ENCODE assay signal across 15 mouse cellular contexts in the genomic region with DNA sequence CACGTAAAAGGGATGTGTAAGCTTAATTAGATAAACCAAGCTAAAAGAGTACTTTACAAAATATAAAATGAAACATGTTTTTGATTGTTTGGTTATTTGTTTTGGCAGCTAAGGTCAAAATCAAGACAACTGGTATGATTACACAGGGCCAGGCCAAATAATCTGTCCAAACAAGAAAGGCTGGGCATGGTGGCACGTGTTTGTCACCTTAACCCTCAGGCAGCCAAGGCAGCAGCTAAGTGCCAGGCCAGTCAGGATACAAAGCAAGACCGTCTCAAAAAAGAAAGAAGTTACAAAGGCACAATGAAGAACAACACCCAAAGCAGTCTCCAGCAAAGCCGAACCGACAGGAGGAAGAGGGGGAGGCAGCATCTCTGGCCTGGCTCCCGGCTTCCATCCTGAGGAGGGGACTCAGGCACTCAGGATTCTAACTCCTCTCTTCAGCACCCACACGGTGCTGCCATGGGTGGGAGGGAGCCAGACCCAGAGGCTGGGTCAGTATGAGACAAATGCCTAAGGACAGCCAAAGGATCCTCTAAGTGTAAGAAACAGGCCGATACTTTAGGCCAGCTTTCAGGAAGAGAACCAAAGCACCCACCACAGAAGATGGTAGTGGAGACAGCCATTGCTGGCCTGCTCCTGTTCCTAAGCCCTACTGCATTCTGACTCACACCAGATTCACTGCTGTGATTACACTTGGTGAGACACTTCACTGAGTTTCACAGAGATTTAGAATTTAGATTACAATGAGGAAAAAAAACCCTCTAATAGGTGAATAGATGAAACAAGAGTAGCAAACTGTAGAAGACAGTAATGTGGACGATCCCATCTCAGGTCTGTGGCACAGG. TPM values are rescaled to one million over a fixed set of nuclear protein-coding genes. Genes with fewer than 3 reads are reported as not detected.
DNase-seq lines count a peak whose midpoint lies in the region; ATAC-seq and TF ChIP-seq lines count a peak whose summit lies in the region.
"Had no signal": no experiment of that assay in that cellular context is flagged by ENCODE, and none has a peak within 500 bp of the region (broad histone marks: within the 10 kb centered on the region; RNA-seq: fewer than 3 reads in every experiment).

No protein-coding gene starts in this region.

- peaks cover 70% of the 10 kb centered on the region for H3K4me1 ChIP-seq in cerebellum, adult 2 months (ENCODE audit: control insufficient read depth, insufficient read depth, low read length)
- peaks cover 29 to 43% of the 10 kb centered on the region in 2 experiments for H3K4me1 ChIP-seq in heart, embryonic 14.5 days (ENCODE audit: control insufficient read depth in 2 of 2, insufficient read depth in 2 of 2, low read length in 2 of 2)
- peaks cover 11% of the 10 kb centered on the region for H3K4me1 ChIP-seq in testis, adult 2 months (ENCODE audit: control insufficient read depth, insufficient read depth, low read length)

- peak overlapping the region; percentile 8 for H3K27ac ChIP-seq in cerebellum, adult 2 months (ENCODE audit: insufficient read depth, low read length)
- 0 out of 4 replicates have a peak overlapping the region, but pooled peaks of 1 of the 2 experiments have one; percentile 35 for H3K27ac ChIP-seq in heart, embryonic 14.5 days (replicated peaks in 1 of 2; ENCODE audit: control insufficient read depth in 1 of 2, insufficient read depth in 1 of 2, low read depth in 2 of 2, low read length in 2 of 2)
- H3K27ac ChIP-seq in testis, adult 2 months (ENCODE audit: control insufficient read depth, insufficient read depth, low read depth, low read length) = peak overlapping the region; percentile 47
- H3K27ac ChIP-seq: limb, embryonic 12.5 days had no signal

- no peaks in the 10 kb centered on the region for H3K27me3 ChIP-seq in cerebellum, adult 2 months (ENCODE audit: control insufficient read depth, insufficient read depth, low read length)
- H3K27me3 ChIP-seq in heart, embryonic 14.5 days (ENCODE audit: control insufficient read depth, insufficient read depth, low read length) = no peaks in the 10 kb centered on the region
- no peaks in the 10 kb centered on the region for H3K27me3 ChIP-seq in testis, adult 2 months (ENCODE audit: control insufficient read depth, insufficient read depth, low read length)
- H3K27me3 ChIP-seq: limb, embryonic 12.5 days; megakaryocyte, embryonic 14.5 days had no signal

- H3K4me3 ChIP-seq in cerebellum, adult 2 months (replicated peaks; ENCODE audit: insufficient read depth, low read depth, low read length) = no peak overlapping the region
- no peak overlapping the region for H3K4me3 ChIP-seq in heart, embryonic 14.5 days (ENCODE audit: control insufficient read depth in 1 of 2, insufficient read depth in 1 of 2, low read depth in 1 of 2, low read length in 2 of 2)
- no peak overlapping the region for H3K4me3 ChIP-seq in testis, adult 2 months (ENCODE audit: control insufficient read depth, low read depth, low read length)
- H3K4me3 ChIP-seq: limb, embryonic 12.5 days had no signal

- H3K4me2 ChIP-seq in heart, embryonic 14.5 days (ENCODE audit: low read length) = no peak overlapping the region
- H3K4me2 ChIP-seq: limb, embryonic 12.5 days; lung, embryonic 14.5 days had no signal

- H3K36me3 ChIP-seq in heart, embryonic 14.5 days (ENCODE audit: control insufficient read depth, insufficient read depth, low read length) = no peaks in the 10 kb centered on the region
- H3K36me3 ChIP-seq in testis, adult 2 months (ENCODE audit: control insufficient read depth, insufficient read depth, low read length) = no peaks in the 10 kb centered on the region
- H3K36me3 ChIP-seq: limb, embryonic 12.5 days had no signal

- no peak for ATAC-seq in heart, embryonic 14.5 days (ENCODE audit: insufficient number of reproducible peaks, insufficient read depth, low FRiP score, low read depth)

- TF ChIP-seq CTCF in cerebellum, adult 2 months (IDR thresholded peaks at IDR 0.05; ENCODE audit: borderline replicate concordance, insufficient read depth, low read depth, low read length) = no peak
- TF ChIP-seq CTCF in testis, adult 2 months (IDR thresholded peaks at IDR 0.05; ENCODE audit: control insufficient read depth, insufficient read depth, insufficient replicate concordance, low read depth, low read length) = no peak

- TF ChIP-seq POLR2A in cerebellum, adult 2 months (IDR thresholded peaks at IDR 0.05; ENCODE audit: borderline replicate concordance, insufficient read depth, low read length) = no peak
- no peak for TF ChIP-seq POLR2A in testis, adult 2 months (IDR thresholded peaks at IDR 0.05; ENCODE audit: control insufficient read depth, low read depth, low read length)

- H3K9me3 ChIP-seq in heart, embryonic 14.5 days (ENCODE audit: control insufficient read depth, low read length) = no peaks in the 10 kb centered on the region
- H3K9me3 ChIP-seq: limb, embryonic 12.5 days; megakaryocyte, embryonic 14.5 days had no signal

- H3K9ac ChIP-seq in heart, embryonic 14.5 days (ENCODE audit: low read length) = peak overlapping the region; percentile 11; the same call in 1 of the 2 replicates
- H3K9ac ChIP-seq: limb, embryonic 12.5 days; lung, embryonic 14.5 days had no signal

- 32% methylated on average over 9 of the region's 9 CpGs for WGBS in cerebellum, adult 2 months
- WGBS in heart, embryonic 14.5 days = 57% methylated on average over 9 of the region's 9 CpGs

- no peak for DNase-seq in cerebellum, adult 2 months
- DNase-seq in cerebellum, adult 18-20 months = no peak
- DNase-seq in heart, postnatal 14 days = no peak
- peak; percentile 43 for DNase-seq in kidney, postnatal 10 days
- no peak for DNase-seq in kidney, adult 18-20 months
- no peak for DNase-seq in testis, postnatal 10 days (ENCODE audit: low spot score)
- DNase-seq: adrenal gland, postnatal 10 days; kidney, adult 9 months; lung, embryonic 14.5 days; spleen, adult 18-20 months; thymus, adult 18-20 months had no signal

- intact Hi-C loops in heart, postnatal 14 days (cut with DNase I) = no loop called here

RNA-seq across cellular contexts. Expression of a gene that starts 51.5 kb away (rescaled TPM):
- 21.7 and 24.8 TPM in 2 replicates for polyA plus RNA-seq in cerebellum, adult 2 months (2012; rRNA removed)
- 16.2 and 18.5 TPM in 2 replicates for polyA plus RNA-seq in heart, embryonic 14.5 days (2014; fragmentation: Nextera tagmentation; extraction: Ambion mirVana)
- total RNA-seq in heart, postnatal 14 days (2021) = 10 to 100 TPM; 16.2 to 20.1 TPM
- polyA plus RNA-seq in testis, adult 2 months (2012; rRNA removed) = 7.7 and 8.8 TPM in 2 replicates
